Mouse (Mus musculus) forebrain, embryonic 10.5 days (tissue): Measurements from ENCODE around the gene Tnfaip8l2. TPM values are rescaled to one million over a fixed set of nuclear protein-coding genes. Genes with fewer than 3 reads are reported as not detected.
"Not testable (repeated sequence)": the region's sequence is repeated elsewhere in the genome, so short reads cannot be mapped to it uniquely, and the experiment has no call there.

Source experiments
- DNase-seq: peaks from one replicate; pipeline ENCODE4 v3.0.0-alpha.2; 2017; ENCODE audit warnings: low spot score; ENCODE audit errors: extremely low spot score
- H3K27ac ChIP-seq: fragments of 300-500 bp; sonication (generic); 2 replicates; pipeline ENCODE4 v1.5.1; 2016; ENCODE audit warnings: mild to moderate bottlenecking
- H3K27me3 ChIP-seq: fragments of 300-500 bp; sonication (generic); 2 replicates; pipeline ENCODE4 v1.6.1; 2016; ENCODE audit warnings: mild to moderate bottlenecking; ENCODE audit not compliant: poor library complexity, severe bottlenecking
- H3K36me3 ChIP-seq: fragments of 300-500 bp; sonication (generic); replicated peaks from 2 replicates; pipeline ENCODE4 v1.6.1; 2016; ENCODE audit warnings: mild to moderate bottlenecking, moderate library complexity
- H3K4me1 ChIP-seq: fragments of 300-500 bp; sonication (generic); 2 replicates; pipeline ENCODE4 v1.6.1; 2016
- H3K4me3 ChIP-seq: fragments of 300-500 bp; sonication (generic); 2 replicates; pipeline ENCODE4 v1.5.1; 2016; ENCODE audit warnings: mild to moderate bottlenecking, moderate library complexity
- H3K9me3 ChIP-seq: fragments of 300-500 bp; sonication (generic); 2 replicates; pipeline ENCODE4 v1.6.1; 2016; ENCODE audit warnings: mild to moderate bottlenecking, moderate library complexity
- WGBS: fragments of 180-500 bp; shearing (Covaris S2); methylation state at CpG from one replicate; pipeline ENCODE4 v1.1.7; 2016; 5-methylcytosine and 5-hydroxymethylcytosine counted together
- polyA plus RNA-seq: library from polyadenylated mRNA; unstranded; fragments of >200 nt; fragmentation: Nextera tagmentation; extraction: Ambion mirVana; gene quantifications from 2 replicates; pipeline ENCODE4 v1.2.1, GENCODE M21; 2016

Tnfaip8l2 gene
- polyA plus RNA-seq, 1 experiment from 2014 or later, result 1.5 TPM

DNA sequence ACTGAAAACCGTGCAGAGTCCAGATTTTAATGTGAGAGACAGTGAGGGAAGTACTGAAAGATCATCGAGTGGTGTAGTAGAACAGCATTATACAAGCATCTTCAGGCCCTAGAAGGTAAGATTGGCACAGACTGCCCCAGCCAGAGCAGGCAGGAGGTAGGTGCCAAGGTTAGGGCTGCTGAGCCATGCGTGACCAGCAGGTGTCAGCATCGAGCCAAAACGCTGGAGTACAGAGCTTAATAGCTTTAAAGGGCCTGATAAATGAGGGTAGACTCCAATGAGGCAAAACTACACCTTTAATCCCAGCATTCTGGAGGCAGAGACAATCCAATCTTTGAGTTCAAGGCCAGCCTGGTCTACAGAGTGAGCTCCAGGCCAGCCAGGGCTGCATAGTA, 454 bp upstream of the Tnfaip8l2 start:
- peak; percentile 80 for DNase-seq
- H3K36me3 ChIP-seq, result peaks cover 14% of the 10 kb centered on the region
- peaks cover 8% of the 10 kb centered on the region for H3K4me1 ChIP-seq
- H3K9me3 ChIP-seq, result no peaks in the 10 kb centered on the region
- H3K4me3 ChIP-seq, result no peak overlapping the region
- 6% methylated on average over 5 of the region's 5 CpGs for WGBS
- no peaks in the 10 kb centered on the region for H3K27me3 ChIP-seq
- no peak overlapping the region for H3K27ac ChIP-seq

DNA sequence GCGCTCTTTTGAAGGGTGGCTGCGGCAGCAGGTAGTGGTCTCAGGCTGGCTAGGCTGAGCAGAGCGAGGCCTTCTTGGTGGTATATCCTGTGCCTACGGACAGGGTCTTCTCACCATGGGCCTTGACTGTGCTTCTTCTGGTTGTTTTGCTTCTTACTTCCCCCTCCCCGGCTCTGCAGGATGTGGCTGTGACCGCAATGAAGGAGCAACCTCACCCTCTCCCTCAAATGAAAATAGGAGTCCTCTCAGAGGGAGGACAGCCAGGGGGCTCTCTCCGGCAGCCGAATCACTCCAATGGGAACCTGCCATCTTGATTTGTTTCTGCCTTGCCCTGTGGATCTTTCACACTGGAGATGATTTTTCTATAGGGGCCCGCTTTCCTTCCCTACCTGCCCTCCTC, 686 bp downstream of the Tnfaip8l2 start:
- Histone ChIP-seq H3K27ac (no peak overlapping the region), H3K4me1 (peaks cover 8% of the 10 kb centered on the region), H3K4me3 (no peak overlapping the region), H3K36me3 (peaks cover 14% of the 10 kb centered on the region), H3K27me3 (no peaks in the 10 kb centered on the region), H3K9me3 (no peaks in the 10 kb centered on the region)
- WGBS, result 91% methylated on average over 9 of the region's 9 CpGs
- no peak for DNase-seq

DNA sequence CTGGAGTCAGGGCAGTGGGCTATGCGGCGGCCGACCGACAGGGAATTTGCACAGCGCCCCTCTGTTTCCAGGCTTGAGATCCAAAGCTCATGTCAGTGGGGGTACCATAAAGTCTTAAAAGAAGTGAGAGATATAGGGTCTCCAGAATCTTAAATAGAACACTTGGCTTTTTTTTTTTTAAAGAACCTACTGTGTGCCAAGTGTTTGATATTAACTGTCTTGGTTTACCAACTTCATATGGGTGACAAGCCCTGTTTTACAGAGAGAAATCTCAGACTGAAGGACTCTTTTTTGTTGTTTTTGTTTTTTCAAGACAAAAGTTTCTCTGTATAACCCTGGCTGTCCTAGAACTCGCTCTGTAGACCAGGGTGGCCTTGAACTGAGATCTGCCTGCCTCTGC, 1.4 kb downstream of the Tnfaip8l2 start:
- H3K9me3 ChIP-seq, result no peaks in the 10 kb centered on the region
- no peak for DNase-seq
- no peak overlapping the region for H3K4me3 ChIP-seq
- peaks cover 14% of the 10 kb centered on the region for H3K36me3 ChIP-seq
- WGBS, result 89% methylated on average over 6 of the region's 6 CpGs
- no peaks in the 10 kb centered on the region for H3K27me3 ChIP-seq
- H3K4me1 ChIP-seq, result peaks cover 12% of the 10 kb centered on the region
- no peak overlapping the region for H3K27ac ChIP-seq

DNA sequence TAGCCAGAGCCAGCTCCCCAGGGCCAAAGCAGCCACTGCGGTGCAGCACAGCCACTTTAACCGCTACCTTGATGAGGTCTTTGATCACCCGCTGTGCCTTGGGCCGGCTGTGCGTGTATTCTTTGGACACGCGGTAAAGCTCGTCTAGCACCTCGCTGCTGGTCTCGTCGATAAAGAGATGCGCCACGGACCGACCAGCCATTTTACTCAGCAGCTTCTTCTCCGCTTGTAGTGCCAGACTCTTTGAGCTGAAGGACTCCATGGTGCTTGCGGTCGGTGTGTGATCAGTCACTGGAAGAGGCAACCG, 1.9 kb downstream of the Tnfaip8l2 start:
- peaks cover 18% of the 10 kb centered on the region for H3K4me1 ChIP-seq
- DNase-seq, result no peak
- no peak overlapping the region for H3K27ac ChIP-seq
- WGBS, result 69% methylated on average over 18 of the region's 18 CpGs
- peak overlapping the region; percentile 11; the same call in 1 of the 2 replicates for H3K4me3 ChIP-seq
- peaks cover 14% of the 10 kb centered on the region for H3K36me3 ChIP-seq
- no peaks in the 10 kb centered on the region for H3K27me3 ChIP-seq
- H3K9me3 ChIP-seq, result no peaks in the 10 kb centered on the region

- Histone ChIP-seq H3K27me3 (no peaks in the 10 kb centered on the region), H3K27ac (no peak overlapping the region), H3K36me3 (peaks cover 14% of the 10 kb centered on the region), H3K4me1 (peaks cover 23% of the 10 kb centered on the region), H3K9me3 (no peaks in the 10 kb centered on the region), H3K4me3 (peak overlapping the region; percentile 11; the same call in 1 of the 2 replicates)
- DNase-seq, result no peak
- 72% methylated on average over 25 of the region's 25 CpGs for WGBS
These were observed 2.4 kb downstream of the Tnfaip8l2 start for GRCm38 (mm10) chr3:95139586-95140288.

- H3K9me3 ChIP-seq, result no peaks in the 10 kb centered on the region
- no peak overlapping the region for H3K27ac ChIP-seq
- peaks cover 29% of the 10 kb centered on the region for H3K36me3 ChIP-seq
- H3K4me3 ChIP-seq, result no peak overlapping the region
- 96% methylated on average over 3 of the region's 3 CpGs for WGBS
- H3K27me3 ChIP-seq, result no peaks in the 10 kb centered on the region
- no peak for DNase-seq
- H3K4me1 ChIP-seq, result peaks cover 32% of the 10 kb centered on the region
These were observed 5.8 kb downstream of the Tnfaip8l2 start for GRCm38 (mm10) chr3:95136336-95136735.

- H3K27ac ChIP-seq, result no peak overlapping the region
- 90% methylated on average over 7 of the region's 7 CpGs for WGBS
- H3K36me3 ChIP-seq, result peaks cover 33% of the 10 kb centered on the region
- H3K9me3 ChIP-seq, result no peaks in the 10 kb centered on the region
- H3K4me3 ChIP-seq, result peak overlapping the region; percentile 47
- DNase-seq, result no peak
- no peaks in the 10 kb centered on the region for H3K27me3 ChIP-seq
- H3K4me1 ChIP-seq, result peaks cover 32% of the 10 kb centered on the region
These were observed 6.6 kb downstream of the Tnfaip8l2 start for GRCm38 (mm10) chr3:95135433-95136052.

GRCm38 (mm10) chr3:95135023-95135422, 7.1 kb downstream of the Tnfaip8l2 start:
- Histone ChIP-seq H3K27me3 (no peaks in the 10 kb centered on the region), H3K27ac (no peak overlapping the region), H3K36me3 (peaks cover 32% of the 10 kb centered on the region), H3K4me1 (peaks cover 28% of the 10 kb centered on the region), H3K4me3 (peak overlapping the region; percentile 47), H3K9me3 (no peaks in the 10 kb centered on the region)
- WGBS, result 40% methylated on average over 6 of the region's 6 CpGs
- DNase-seq, result no peak

DNA sequence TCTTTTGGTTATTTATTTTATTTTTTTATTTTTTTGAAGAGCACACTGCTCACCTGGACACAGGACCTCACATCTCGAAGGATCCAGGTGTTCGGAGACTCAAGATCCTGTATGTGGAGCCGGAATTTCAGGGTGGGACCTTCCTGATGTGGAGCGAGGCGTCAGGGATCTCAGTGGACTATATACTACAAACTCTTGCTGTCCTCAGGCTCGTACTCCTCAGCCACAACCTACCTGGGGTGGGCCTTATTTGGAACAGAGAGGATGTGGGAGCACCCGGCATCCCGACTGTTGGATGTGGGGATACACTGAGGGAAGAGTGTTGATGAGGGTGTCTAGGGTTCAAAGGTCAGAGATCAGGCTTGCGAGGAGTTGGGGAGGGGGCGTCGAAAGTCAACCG, 8.0 kb downstream of the Tnfaip8l2 start:
- H3K27ac ChIP-seq, H3K9me3 ChIP-seq, H3K27me3 ChIP-seq, DNase-seq: not testable (repeated sequence)
- peaks cover 29% of the 10 kb centered on the region for H3K4me1 ChIP-seq
- peaks cover 34% of the 10 kb centered on the region for H3K36me3 ChIP-seq
- no CpG with 5 or more reads among the region's 12 CpGs for WGBS
- peak overlapping the region; percentile 78 for H3K4me3 ChIP-seq

DNA sequence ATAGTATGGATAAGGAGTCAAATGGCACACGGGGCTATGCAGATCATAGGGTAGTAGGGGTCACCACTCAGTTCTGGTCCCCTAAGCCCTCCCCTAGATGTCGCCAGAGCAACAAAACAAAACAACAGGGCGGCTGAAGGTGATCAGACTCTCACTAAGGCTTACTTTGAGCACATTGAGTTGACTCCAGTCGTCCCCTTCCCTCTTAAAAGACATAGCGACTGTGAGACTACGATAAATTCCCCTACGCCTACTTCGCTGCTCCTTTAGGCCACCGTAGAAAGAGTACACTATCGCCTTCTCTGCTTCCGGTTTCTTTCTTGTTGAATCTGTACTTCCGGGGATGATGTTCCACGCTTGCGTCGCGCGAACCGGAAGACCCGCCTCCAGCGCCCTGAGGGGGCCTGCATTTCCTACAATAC, 8.5 kb downstream of the Tnfaip8l2 start, which contains the start of the genes Scnm1 and Lysmd1:
TSS of gene Scnm1 (minus strand) at position 332 of the 422 bp plus-strand sequence.
TSS of gene Lysmd1 (plus strand) at position 409 of the 422 bp plus-strand sequence.
- H3K27me3 ChIP-seq, result no peaks in the 10 kb centered on the region
- H3K4me3 ChIP-seq, result peak within 1 kb of the TSS; percentile 78
- H3K36me3 ChIP-seq, result peaks cover 38% of the 10 kb centered on the region
- H3K4me1 ChIP-seq, result peaks cover 31% of the 10 kb centered on the region
- 0% methylated on average over 20 of the region's 20 CpGs for WGBS
- H3K27ac ChIP-seq, result peak within 1 kb of the TSS; percentile 89
- H3K9me3 ChIP-seq, result no peaks in the 10 kb centered on the region
- peak; percentile 90 for DNase-seq

DNA sequence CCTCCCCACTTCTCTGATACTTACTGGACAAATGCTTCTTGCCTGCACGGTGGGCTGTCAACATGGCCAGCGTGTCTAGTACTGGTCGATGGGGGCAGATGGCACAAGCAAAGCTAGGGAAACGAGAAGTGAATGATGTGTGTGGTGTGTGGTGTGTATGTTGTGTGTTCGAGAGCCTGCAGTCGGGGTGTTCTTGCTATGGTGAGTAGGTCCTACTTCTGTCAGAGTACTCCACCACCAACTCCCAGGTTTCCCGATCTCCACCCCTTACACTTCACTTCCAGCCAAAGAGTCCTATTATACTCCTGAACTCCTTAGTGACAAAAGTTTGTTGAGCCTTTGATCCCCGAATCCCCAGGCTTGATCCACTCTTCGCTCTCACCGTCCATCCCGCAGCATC, 9.0 kb downstream of the Tnfaip8l2 start:
- Histone ChIP-seq H3K9me3 (no peaks in the 10 kb centered on the region), H3K27me3 (no peaks in the 10 kb centered on the region), H3K27ac (peak overlapping the region; percentile 89), H3K4me1 (peaks cover 31% of the 10 kb centered on the region), H3K4me3 (peak overlapping the region; percentile 78), H3K36me3 (peaks cover 43% of the 10 kb centered on the region)
- 64% methylated on average over 11 of the region's 11 CpGs for WGBS
- no peak for DNase-seq

DNA sequence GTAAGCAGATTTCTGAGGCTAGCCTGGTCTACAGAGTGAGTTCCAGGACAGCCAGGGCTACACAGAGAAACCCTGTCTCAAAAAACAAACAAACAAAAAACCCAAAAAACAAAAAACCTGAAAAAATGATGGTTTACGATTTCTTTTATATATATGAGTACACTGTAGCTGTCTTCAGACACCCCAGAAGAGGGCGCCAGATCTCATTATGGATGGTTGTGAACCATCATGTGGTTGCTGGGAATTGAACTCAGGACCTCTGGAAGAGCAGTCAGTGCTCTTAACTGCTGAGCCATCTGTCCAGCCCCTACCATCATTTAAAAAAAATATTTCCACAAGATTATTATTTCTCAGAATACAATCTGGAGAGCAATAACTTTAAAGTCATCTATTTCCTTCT, 9.8 kb downstream of the Tnfaip8l2 start:
- not testable (repeated sequence) for H3K27ac ChIP-seq, DNase-seq, H3K9me3 ChIP-seq, H3K27me3 ChIP-seq
- H3K36me3 ChIP-seq, result peaks cover 46% of the 10 kb centered on the region
- WGBS, result 85% methylated on average over 2 of the region's 2 CpGs
- peak overlapping the region; percentile 78; the same call in 1 of the 2 replicates for H3K4me3 ChIP-seq
- peaks cover 28% of the 10 kb centered on the region for H3K4me1 ChIP-seq

GRCm38 (mm10) chr3:95130081-95130480, 12.1 kb downstream of the Tnfaip8l2 start:
- peaks cover 17% of the 10 kb centered on the region for H3K4me1 ChIP-seq
- H3K4me3 ChIP-seq, result no peak overlapping the region
- 87% methylated on average over 5 of the region's 5 CpGs for WGBS
- no peaks in the 10 kb centered on the region for H3K27me3 ChIP-seq
- H3K36me3 ChIP-seq, result peaks cover 50% of the 10 kb centered on the region
- no peaks in the 10 kb centered on the region for H3K9me3 ChIP-seq
- no peak overlapping the region for H3K27ac ChIP-seq
- DNase-seq, result no peak
